Mouse (Mus musculus): ENCODE measurements around the gene Shisa7. TPM values are rescaled to one million over a fixed set of nuclear protein-coding genes. Genes with fewer than 3 reads are reported as not detected.

Shisa7 gene
- total RNA-seq, 2 experiments from 2014 or later: not detected

GRCm38 (mm10) chr7:4776131-4776530 is 68.4 kb downstream of the Shisa7 start:
- intact Hi-C loops (cut with DNase I): no loop called here
- no peak for DNase-seq

Other genes with a start within 250 kb of the Shisa7 start
- not detected for gene Ptprh, start 240.7 kb downstream of the Shisa7 start, total RNA-seq (2021)
- 1 to 10 TPM; 4.2 to 5.1 TPM for gene Tmem86b, start 213.3 kb downstream of the Shisa7 start, total RNA-seq (2021)
- gene Ppp6r1, start 185.7 kb downstream of the Shisa7 start, total RNA-seq (2021): 10 to 100 TPM; 72.1 to 73.7 TPM
- gene Hspbp1, start 159.6 kb downstream of the Shisa7 start, total RNA-seq (2021): 10 to 100 TPM; 27.2 to 34.7 TPM
- 1 to 10 TPM; 1.2 TPM for gene Brsk1, start 154.1 kb downstream of the Shisa7 start, total RNA-seq (2021)
- gene Tmem150b, start 119.4 kb downstream of the Shisa7 start, total RNA-seq (2021): under 1 TPM; 0.11 to 0.30 TPM
- 10 to 100 TPM; 14.8 to 15.9 TPM for gene Kmt5c, start 104.6 kb downstream of the Shisa7 start, total RNA-seq (2021)
- 1 to 10 TPM; 1.9 to 2.3 TPM for gene Cox6b2, start 91.6 kb downstream of the Shisa7 start, total RNA-seq (2021)
- gene Fam71e2, start 73.4 kb downstream of the Shisa7 start, total RNA-seq (2021): not detected
- not detected for gene Il11, start 61.8 kb downstream of the Shisa7 start, total RNA-seq (2021)
- gene Tmem190, start 61.8 kb downstream of the Shisa7 start, total RNA-seq (2021): not detected
- gene Tmem238, start 55.0 kb downstream of the Shisa7 start, total RNA-seq (2021): 1 to 10 TPM; 4.4 to 5.7 TPM
- gene Rpl28, start 51.8 kb downstream of the Shisa7 start, total RNA-seq (2021): 100 to 1,000 TPM; 515 to 545 TPM
- 10 to 100 TPM; 89.8 to 95.7 TPM for gene Ube2s, start 32.1 kb downstream of the Shisa7 start, total RNA-seq (2021)
- 1 to 10 TPM; 3.9 to 4.6 TPM for gene Isoc2b, start 25.6 kb upstream of the Shisa7 start, total RNA-seq (2021)
- gene Isoc2a, start 32.5 kb upstream of the Shisa7 start, total RNA-seq (2021): 10 to 100 TPM; 45.4 to 48.8 TPM
- not detected for gene Gm36210, start 61.8 kb upstream of the Shisa7 start, total RNA-seq (2021)
- gene Zfp628, start 70.5 kb upstream of the Shisa7 start, total RNA-seq (2021): 1 to 10 TPM; 7.2 to 9.2 TPM
- 1 to 10 TPM; 4.3 to 5.1 TPM for gene Nat14, start 77.3 kb upstream of the Shisa7 start, total RNA-seq (2021)
- gene Ssc5d, start 81.1 kb upstream of the Shisa7 start, total RNA-seq (2021): 1 to 10 TPM; 3.9 to 4.1 TPM
- gene Sbk2, start 119.7 kb upstream of the Shisa7 start, total RNA-seq (2021): 10 to 100 TPM; 26.5 to 34.0 TPM
- gene Sbk3, start 126.5 kb upstream of the Shisa7 start, total RNA-seq (2021): 10 to 100 TPM; 31.5 to 45.5 TPM
- 10 to 100 TPM; 14.2 to 16.4 TPM for gene Zfp579, start 151.5 kb upstream of the Shisa7 start, total RNA-seq (2021)
- 10 to 100 TPM in 1 of 2 experiments, 1 to 10 TPM in 1; 9.7 to 10.4 TPM for gene Zfp524, start 169.7 kb upstream of the Shisa7 start, total RNA-seq (2021)
- 10 to 100 TPM; 17.0 to 21.6 TPM for gene Fiz1, start 170.0 kb upstream of the Shisa7 start, total RNA-seq (2021)
- gene Gm44973, start 170.8 kb upstream of the Shisa7 start, total RNA-seq (2021): not detected
- 10 to 100 TPM; 14.1 to 14.9 TPM for gene Zfp865, start 175.7 kb upstream of the Shisa7 start, total RNA-seq (2021)
- not detected for gene Ccdc106, start 175.9 kb upstream of the Shisa7 start, total RNA-seq (2021)
- not detected for gene 4632433K11Rik, start 189.4 kb upstream of the Shisa7 start, total RNA-seq (2021)
- 1 to 10 TPM; 5.2 to 6.1 TPM for gene Zfp784, start 193.8 kb upstream of the Shisa7 start, total RNA-seq (2021)
- gene Zfp580, start 206.8 kb upstream of the Shisa7 start, total RNA-seq (2021): 1 to 10 TPM; 5.6 to 5.7 TPM
- gene U2af2, start 217.4 kb upstream of the Shisa7 start, total RNA-seq (2021): 10 to 100 TPM; 62.4 to 70.8 TPM
- 100 to 1,000 TPM; 176 to 184 TPM for gene Epn1, start 235.5 kb upstream of the Shisa7 start, total RNA-seq (2021)